Mouse (Mus musculus): Measurements from ENCODE around the gene Glcci1.

DNA sequence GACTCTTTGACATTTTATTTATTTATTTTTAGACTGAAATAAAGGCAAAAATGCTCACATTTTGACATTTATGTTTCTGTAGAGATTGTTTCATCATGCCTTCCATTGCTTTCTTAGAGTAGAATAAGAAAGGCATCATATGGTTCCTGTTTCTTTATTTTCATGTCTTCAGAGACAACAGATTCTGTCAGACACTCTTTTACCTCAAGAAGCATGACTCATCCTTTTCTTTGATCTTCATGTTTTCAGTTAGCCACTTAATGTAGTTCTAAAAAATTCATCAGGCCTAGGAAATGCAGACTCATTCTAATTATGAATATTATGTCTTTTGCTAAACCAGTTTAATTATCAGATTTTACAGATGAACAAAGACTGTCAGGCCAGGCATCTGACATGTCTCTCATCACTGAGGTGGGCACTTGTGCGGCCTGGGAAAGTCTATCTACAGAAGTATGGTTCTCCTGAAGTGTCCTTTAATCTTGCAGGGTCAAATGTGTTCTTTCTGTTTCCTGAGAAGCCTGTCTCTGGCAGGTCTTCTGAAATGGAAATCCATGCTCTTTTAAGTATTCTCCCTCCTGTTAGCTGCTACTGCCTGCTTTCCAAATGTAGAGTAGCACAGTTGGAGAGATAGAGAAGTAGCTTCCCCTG, 19.3 kb upstream of the Glcci1 start:
- TF ChIP-seq CTCF (IDR thresholded peaks at IDR 0.05; ENCODE audit: borderline replicate concordance, insufficient read depth, low read depth, low read length) (no peak), POLR2A (IDR thresholded peaks at IDR 0.05; ENCODE audit: borderline replicate concordance, insufficient read depth, low read length) (no peak)
